Mouse (Mus musculus): ENCODE results near the gene Cdh18.

GRCm38 (mm10) chr15:23509694-23510093 is 960.9 kb downstream of the Cdh18 start:
- no peak for TF ChIP-seq CTCF (IDR thresholded peaks at IDR 0.05)
- no peak for TF ChIP-seq EP300 (IDR thresholded peaks at IDR 0.05)
